Comparison of ENCODE assay signal across 9 mouse cellular contexts in genomic region chr7:109139405-109139804, GRCm38 (mm10). TPM values are rescaled to one million over a fixed set of nuclear protein-coding genes. Genes with fewer than 3 reads are reported as not detected.
DNase-seq lines count a peak whose midpoint lies in the region; ATAC-seq and TF ChIP-seq lines count a peak whose summit lies in the region.
"Had no signal": no experiment of that assay in that cellular context is flagged by ENCODE, and none has a peak within 500 bp of the region (broad histone marks: within the 10 kb centered on the region; RNA-seq: fewer than 3 reads in every experiment).

No protein-coding gene starts in this region.

- no peak overlapping the region for H3K27ac ChIP-seq in forebrain, embryonic 11.5 days (ENCODE audit: low read depth, low read length)
- no peak overlapping the region for H3K27ac ChIP-seq in heart, postnatal 0 days (ENCODE audit: low read depth)
- no peak overlapping the region for H3K27ac ChIP-seq in liver, embryonic 14.5 days
- H3K27ac ChIP-seq in neural tube, embryonic 14.5 days (ENCODE audit: low read depth, low read length), result no peak overlapping the region
- H3K27ac ChIP-seq: embryonic facial prominence, embryonic 12.5 days had no signal

- H3K4me3 ChIP-seq in C2C12 (ENCODE audit: insufficient read depth, poor library complexity, severe bottlenecking), result no peak overlapping the region
- H3K4me3 ChIP-seq in forebrain, embryonic 11.5 days (ENCODE audit: low read depth, low read length), result no peak overlapping the region
- no peak overlapping the region for H3K4me3 ChIP-seq in heart, postnatal 0 days (ENCODE audit: low read depth, low read length)
- H3K4me3 ChIP-seq in liver, embryonic 14.5 days (ENCODE audit: insufficient read depth in 1 of 2, low read depth in 2 of 2, low read length in 2 of 2), result no peak overlapping the region
- H3K4me3 ChIP-seq in neural tube, embryonic 14.5 days (ENCODE audit: low read depth, low read length), result no peak overlapping the region
- H3K4me3 ChIP-seq: embryonic facial prominence, embryonic 12.5 days had no signal

- DNase-seq in brain, embryonic 18.5 days (ENCODE audit: low read depth, low spot score), result peak; percentile 51
- peak; percentile 92 for DNase-seq in forebrain, embryonic 11.5 days (ENCODE audit: low spot score)
- DNase-seq in heart, postnatal 0 days (ENCODE audit: low spot score), result peak; percentile 84
- peak; percentile 85 to 93 for DNase-seq in kidney, postnatal 36 days
- peak; percentile 51 to 60 (median 56) for DNase-seq in liver, embryonic 14.5 days (ENCODE audit: low read depth in 3 of 3, low spot score in 3 of 3)
- peak; percentile 90 for DNase-seq in testis, postnatal 10 days (ENCODE audit: low spot score)

- H3K9me3 ChIP-seq in forebrain, embryonic 11.5 days (ENCODE audit: control insufficient read depth, low read length), result no peaks in the 10 kb centered on the region
- no peaks in the 10 kb centered on the region for H3K9me3 ChIP-seq in heart, postnatal 0 days (replicated peaks; ENCODE audit: control insufficient read depth, low read length)
- H3K9me3 ChIP-seq in liver, embryonic 14.5 days (ENCODE audit: control insufficient read depth, low read length), result no peaks in the 10 kb centered on the region
- H3K9me3 ChIP-seq in neural tube, embryonic 14.5 days (ENCODE audit: control insufficient read depth, low read length), result no peaks in the 10 kb centered on the region
- H3K9me3 ChIP-seq: embryonic facial prominence, embryonic 12.5 days had no signal

- no peaks in the 10 kb centered on the region for H3K36me3 ChIP-seq in C2C12 (ENCODE audit: control insufficient read depth, insufficient read depth)
- H3K36me3 ChIP-seq in forebrain, embryonic 11.5 days (ENCODE audit: control insufficient read depth, insufficient read depth, low read length), result no peaks in the 10 kb centered on the region; the same call in 1 of the 2 replicates
- H3K36me3 ChIP-seq in heart, postnatal 0 days (replicated peaks; ENCODE audit: control insufficient read depth, insufficient read depth, low read length), result no peaks in the 10 kb centered on the region
- H3K36me3 ChIP-seq in liver, embryonic 14.5 days (replicated peaks; ENCODE audit: control insufficient read depth, insufficient read depth, low read depth), result no peaks in the 10 kb centered on the region
- no peaks in the 10 kb centered on the region for H3K36me3 ChIP-seq in neural tube, embryonic 14.5 days (ENCODE audit: control insufficient read depth, insufficient read depth, low read length)
- H3K36me3 ChIP-seq: embryonic facial prominence, embryonic 12.5 days had no signal

- no peak overlapping the region for H3K4me2 ChIP-seq in forebrain, embryonic 11.5 days (ENCODE audit: low read depth, low read length, severe bottlenecking)
- H3K4me2 ChIP-seq in heart, postnatal 0 days (ENCODE audit: low read depth, low read length), result no peak overlapping the region
- H3K4me2 ChIP-seq in liver, embryonic 14.5 days (ENCODE audit: low read depth), result no peak overlapping the region
- H3K4me2 ChIP-seq in neural tube, embryonic 14.5 days (ENCODE audit: low read depth, low read length), result no peak overlapping the region
- H3K4me2 ChIP-seq: embryonic facial prominence, embryonic 12.5 days had no signal

- peak; percentile 77 for ATAC-seq in forebrain, embryonic 11.5 days (replicated peaks; ENCODE audit: low FRiP score)
- ATAC-seq in heart, postnatal 0 days (ENCODE audit: insufficient read depth, low read depth), result peak; percentile 63; the same call in 1 of the 2 replicates
- ATAC-seq in liver, embryonic 14.5 days (ENCODE audit: insufficient read depth), result peak; percentile 63; the same call in 1 of the 2 replicates
- ATAC-seq in neural tube, embryonic 14.5 days (ENCODE audit: low read depth), result peak; percentile 83

- peak; percentile 60 for TF ChIP-seq CTCF in C2C12 (IDR thresholded peaks at IDR 0.05; ENCODE audit: control insufficient read depth, insufficient read depth, insufficient read length)
- peak; percentile 97 for TF ChIP-seq CTCF in heart, postnatal 0 days (IDR thresholded peaks at IDR 0.05; ENCODE audit: low read depth)
- TF ChIP-seq CTCF in liver, embryonic 14.5 days (IDR thresholded peaks at IDR 0.05; ENCODE audit: low read depth), result peak; percentile 91

- no peak for TF ChIP-seq EP300 in heart, postnatal 0 days (IDR thresholded peaks at IDR 0.05; ENCODE audit: low read depth)
- TF ChIP-seq EP300 in liver, embryonic 14.5 days (IDR thresholded peaks at IDR 0.05; ENCODE audit: low read depth), result no peak

- H3K79me3 ChIP-seq in C2C12 (ENCODE audit: low read depth), result no peaks in the 10 kb centered on the region

- 9% methylated on average over 3 of the region's 3 CpGs for WGBS in forebrain, embryonic 11.5 days
- WGBS in heart, postnatal 0 days, result 8% methylated on average over 3 of the region's 3 CpGs
- WGBS in liver, embryonic 14.5 days (ENCODE audit: insufficient replicate concordance), result 3% methylated on average over 3 of the region's 3 CpGs
- WGBS in neural tube, embryonic 14.5 days, result 5% methylated on average over 3 of the region's 3 CpGs

- no peak overlapping the region for H3ac ChIP-seq in C2C12 (ENCODE audit: control insufficient read depth, insufficient read length, low read depth)

- H3K27me3 ChIP-seq in C2C12 (ENCODE audit: control insufficient read depth, insufficient read depth, insufficient read length), result no peaks in the 10 kb centered on the region
- H3K27me3 ChIP-seq in forebrain, embryonic 11.5 days (ENCODE audit: control insufficient read depth, insufficient read depth, low read length), result peaks cover 12% of the 10 kb centered on the region
- H3K27me3 ChIP-seq in heart, postnatal 0 days (ENCODE audit: control insufficient read depth, insufficient read depth, low read length), result peaks cover 12% of the 10 kb centered on the region; the same call in 1 of the 2 replicates
- H3K27me3 ChIP-seq in liver, embryonic 14.5 days (ENCODE audit: control insufficient read depth, insufficient read depth, low read length), result no peaks in the 10 kb centered on the region
- H3K27me3 ChIP-seq in neural tube, embryonic 14.5 days (ENCODE audit: control insufficient read depth, insufficient read depth, low read length), result no peaks in the 10 kb centered on the region

- H3K9ac ChIP-seq in forebrain, embryonic 11.5 days (ENCODE audit: low read length), result no peak overlapping the region
- no peak overlapping the region for H3K9ac ChIP-seq in heart, postnatal 0 days (replicated peaks; ENCODE audit: low read depth, low read length)
- no peak overlapping the region for H3K9ac ChIP-seq in liver, embryonic 14.5 days (replicated peaks)
- no peak overlapping the region for H3K9ac ChIP-seq in neural tube, embryonic 14.5 days (replicated peaks; ENCODE audit: low read depth, low read length)
- H3K9ac ChIP-seq: embryonic facial prominence, embryonic 12.5 days had no signal

- H3K79me2 ChIP-seq in C2C12 (ENCODE audit: control insufficient read depth, insufficient read depth), result no peaks in the 10 kb centered on the region

- peaks cover 7% of the 10 kb centered on the region; the same call in 1 of the 2 replicates for H3K4me1 ChIP-seq in forebrain, embryonic 11.5 days (replicated peaks; ENCODE audit: control insufficient read depth, insufficient read depth, low read length)
- H3K4me1 ChIP-seq in heart, postnatal 0 days (ENCODE audit: control insufficient read depth, insufficient read depth), result no peaks in the 10 kb centered on the region
- peaks cover 2 to 4% of the 10 kb centered on the region in 2 experiments; a peak in 2 of 4 replicates for H3K4me1 ChIP-seq in liver, embryonic 14.5 days (replicated peaks; ENCODE audit: control insufficient read depth in 2 of 2, insufficient read depth in 2 of 2, low read length in 1 of 2)
- H3K4me1 ChIP-seq in neural tube, embryonic 14.5 days (ENCODE audit: control insufficient read depth, insufficient read depth, low read length), result peaks cover 8% of the 10 kb centered on the region; the same call in 1 of the 2 replicates

TF ChIP-seq in C2C12, 6 proteins besides CTCF, POLR2A, EP300 and RAD21:
- TF ChIP-seq MAX (IDR thresholded peaks at IDR 0.05) (no peak), FOSL1 (IDR thresholded peaks at IDR 0.05; ENCODE audit: insufficient read depth, low read length, poor library complexity, severe bottlenecking) (no peak), MYOD1 (IDR thresholded peaks at IDR 0.05; ENCODE audit: control insufficient read depth, insufficient read length, low read depth) (no peak), USF1 (IDR thresholded peaks at IDR 0.05; ENCODE audit: low read depth) (no peak), MYOG (IDR thresholded peaks at IDR 0.05; ENCODE audit: control insufficient read depth, extremely low read depth, insufficient read length) (no peak), CEBPB (IDR thresholded peaks at IDR 0.05; ENCODE audit: low read depth) (no peak)

RNA-seq across cellular contexts. Expression of gene Lmo1, which starts 35.6 kb away (rescaled TPM):
- 0.09 TPM for polyA plus RNA-seq in C2C12 (2012; fragmentation: generic; extraction: Trizol)
- 114 and 145 TPM in 2 replicates for polyA plus RNA-seq in forebrain, embryonic 11.5 days (2014; fragmentation: Nextera tagmentation; extraction: Ambion mirVana)
- total RNA-seq in heart, postnatal 0 days (2014; rRNA removed; ENCODE audit: low replicate concordance), result 6.3 and 17.2 TPM in 2 replicates
- polyA plus RNA-seq in heart, postnatal 0 days (2015; fragmentation: Nextera tagmentation; extraction: Ambion mirVana), result 1.9 and 2.1 TPM in 2 replicates
- 0.71 and 0.78 TPM in 2 replicates for polyA plus RNA-seq in liver, embryonic 14.5 days (2012; rRNA removed)
- 0.75 and 0.96 TPM in 2 replicates for polyA plus RNA-seq in liver, embryonic 14.5 days (2014; fragmentation: Nextera tagmentation; extraction: Ambion mirVana)
- polyA plus RNA-seq in neural tube, embryonic 14.5 days (2014; fragmentation: Nextera tagmentation; extraction: Ambion mirVana), result 26.2 and 33.9 TPM in 2 replicates

RNA-seq across cellular contexts. Expression of gene Ric3, which starts 56.3 kb away (rescaled TPM):
- polyA plus RNA-seq in C2C12 (2012; fragmentation: generic; extraction: Trizol), result not detected
- polyA plus RNA-seq in forebrain, embryonic 11.5 days (2014; fragmentation: Nextera tagmentation; extraction: Ambion mirVana), result 16.1 and 18.2 TPM in 2 replicates
- total RNA-seq in heart, postnatal 0 days (2014; rRNA removed; ENCODE audit: low replicate concordance), result 0.42 and 0.54 TPM in 2 replicates
- 0.38 and 0.58 TPM in 2 replicates for polyA plus RNA-seq in heart, postnatal 0 days (2015; fragmentation: Nextera tagmentation; extraction: Ambion mirVana)
- polyA plus RNA-seq in liver, embryonic 14.5 days (2012; rRNA removed), result 0.18 and 0.31 TPM in 2 replicates
- polyA plus RNA-seq in liver, embryonic 14.5 days (2014; fragmentation: Nextera tagmentation; extraction: Ambion mirVana), result 0.39 and 0.62 TPM in 2 replicates
- 34.6 and 35.2 TPM in 2 replicates for polyA plus RNA-seq in neural tube, embryonic 14.5 days (2014; fragmentation: Nextera tagmentation; extraction: Ambion mirVana)

Comparison
In these comparisons a context has a peak if more than half of its experiments do, and no peak if none do; other contexts are left out.
1. RNA of gene Ric3, which starts 56.3 kb away (polyA plus RNA-seq): 34.6 to 35.2 TPM in neural tube, embryonic 14.5 days and 16.1 to 18.2 TPM in forebrain, embryonic 11.5 days; 0.18 to 0.62 TPM in liver, embryonic 14.5 days, 0.38 to 0.58 TPM in heart, postnatal 0 days and not detected in C2C12 (single experiment); every median in the first group is over 10 times any median in the second.
2. Peak in every context shown above with its lines, with median percentiles within 50 percentile points of each other: CTCF ChIP-seq, DNase-seq and ATAC-seq.